ENCODE assay signal across 13 mouse cellular contexts in genomic region chr6:38960367-38960766, GRCm38 (mm10).
DNase-seq lines count a peak whose midpoint lies in the region; ATAC-seq and TF ChIP-seq lines count a peak whose summit lies in the region.
"Had no signal": no experiment of that assay in that cellular context is flagged by ENCODE, and none has a peak within 500 bp of the region (broad histone marks: within the 10 kb centered on the region; RNA-seq: fewer than 3 reads in every experiment).

No protein-coding gene starts in this region.

- H3K9me3 ChIP-seq in heart, embryonic 14.5 days (ENCODE audit: control insufficient read depth, low read length), result no peaks in the 10 kb centered on the region
- no peaks in the 10 kb centered on the region for H3K9me3 ChIP-seq in heart, embryonic 11.5 days (replicated peaks; ENCODE audit: control insufficient read depth, low read length)
- no peaks in the 10 kb centered on the region for H3K9me3 ChIP-seq in liver, embryonic 13.5 days (replicated peaks)
- no peaks in the 10 kb centered on the region for H3K9me3 ChIP-seq in liver, embryonic 12.5 days (replicated peaks)
- no peaks in the 10 kb centered on the region for H3K9me3 ChIP-seq in intestine, postnatal 0 days (ENCODE audit: control insufficient read depth)
- H3K9me3 ChIP-seq: embryonic facial prominence, embryonic 12.5 days had no signal

- no peaks in the 10 kb centered on the region for H3K27me3 ChIP-seq in heart, embryonic 14.5 days (ENCODE audit: control insufficient read depth, insufficient read depth, low read length)
- no peaks in the 10 kb centered on the region for H3K27me3 ChIP-seq in heart, embryonic 11.5 days (ENCODE audit: control insufficient read depth, insufficient read depth, low read length)
- peaks cover 4% of the 10 kb centered on the region; the same call in 1 of the 2 replicates for H3K27me3 ChIP-seq in liver, embryonic 13.5 days
- H3K27me3 ChIP-seq in liver, embryonic 12.5 days (replicated peaks), result peaks cover 7% of the 10 kb centered on the region; the same call in 1 of the 2 replicates
- no peaks in the 10 kb centered on the region for H3K27me3 ChIP-seq in intestine, postnatal 0 days (replicated peaks; ENCODE audit: control insufficient read depth, insufficient read depth, low read length)
- H3K27me3 ChIP-seq: embryonic facial prominence, embryonic 12.5 days had no signal

- no peak for ATAC-seq in heart, embryonic 14.5 days (ENCODE audit: insufficient number of reproducible peaks, insufficient read depth, low FRiP score, low read depth)
- ATAC-seq in heart, embryonic 11.5 days (replicated peaks; ENCODE audit: insufficient number of reproducible peaks, low FRiP score, low TSS enrichment), result no peak
- no peak for ATAC-seq in liver, embryonic 13.5 days (ENCODE audit: low read depth)
- no peak for ATAC-seq in liver, embryonic 12.5 days
- no peak for ATAC-seq in intestine, postnatal 0 days
- ATAC-seq: CD4-positive, CD25-positive, alpha-beta regulatory T cell, adult 4 months; inflammation-experienced regulatory T-cells, adult 6 months had no signal

- H3K4me1 ChIP-seq in heart, embryonic 14.5 days (ENCODE audit: control insufficient read depth in 2 of 2, insufficient read depth in 2 of 2, low read length in 2 of 2), result peaks cover 13 to 20% of the 10 kb centered on the region in 2 experiments
- H3K4me1 ChIP-seq in heart, embryonic 11.5 days (ENCODE audit: control insufficient read depth, insufficient read depth, low read length), result peaks cover 10% of the 10 kb centered on the region
- H3K4me1 ChIP-seq in liver, embryonic 13.5 days (replicated peaks), result peaks cover 54% of the 10 kb centered on the region
- peaks cover 31% of the 10 kb centered on the region for H3K4me1 ChIP-seq in liver, embryonic 12.5 days
- no peaks in the 10 kb centered on the region for H3K4me1 ChIP-seq in intestine, postnatal 0 days (replicated peaks; ENCODE audit: control insufficient read depth, insufficient read depth, low read length)
- H3K4me1 ChIP-seq: embryonic facial prominence, embryonic 12.5 days had no signal

- peak overlapping the region; percentile 26 to 59; a peak in 1 of 4 replicates for H3K27ac ChIP-seq in heart, embryonic 14.5 days (replicated peaks in 1 of 2; ENCODE audit: control insufficient read depth in 1 of 2, insufficient read depth in 1 of 2, low read depth in 2 of 2, low read length in 2 of 2)
- no peak overlapping the region for H3K27ac ChIP-seq in heart, embryonic 11.5 days (ENCODE audit: low read depth, low read length)
- peak overlapping the region; percentile 27; the same call in 1 of the 2 replicates for H3K27ac ChIP-seq in liver, embryonic 13.5 days
- no peak overlapping the region for H3K27ac ChIP-seq in liver, embryonic 12.5 days
- H3K27ac ChIP-seq in intestine, postnatal 0 days (ENCODE audit: low read depth, low read length), result no peak overlapping the region
- H3K27ac ChIP-seq: embryonic facial prominence, embryonic 12.5 days had no signal

- DNase-seq in liver, embryonic 13.5 days, result no peak
- peak; percentile 21 for DNase-seq in cerebellum, adult 11-12 months
- DNase-seq in retina, adult 2 months (ENCODE audit: low read depth, low spot score), result peak; percentile 28
- DNase-seq in left cerebral cortex, adult 8-10 months (ENCODE audit: low spot score in 2 of 2), result no peak
- DNase-seq: forebrain, postnatal 0 days; thymus, postnatal 25 days had no signal

- WGBS in heart, embryonic 14.5 days, result 60% methylated on average over 2 of the region's 3 CpGs
- 68% methylated on average over 3 of the region's 3 CpGs for WGBS in heart, embryonic 11.5 days (ENCODE audit: insufficient replicate concordance)
- WGBS in liver, embryonic 13.5 days (ENCODE audit: insufficient replicate concordance), result 84% methylated on average over 3 of the region's 3 CpGs
- WGBS in liver, embryonic 12.5 days (ENCODE audit: insufficient replicate concordance), result 72% methylated on average over 2 of the region's 3 CpGs
- 73% methylated on average over 3 of the region's 3 CpGs for WGBS in intestine, postnatal 0 days

- no peak overlapping the region for H3K4me3 ChIP-seq in heart, embryonic 14.5 days (ENCODE audit: control insufficient read depth in 1 of 2, insufficient read depth in 1 of 2, low read depth in 1 of 2, low read length in 2 of 2)
- no peak overlapping the region for H3K4me3 ChIP-seq in heart, embryonic 11.5 days (ENCODE audit: low read depth, low read length)
- H3K4me3 ChIP-seq in liver, embryonic 13.5 days (replicated peaks), result no peak overlapping the region
- no peak overlapping the region for H3K4me3 ChIP-seq in liver, embryonic 12.5 days
- H3K4me3 ChIP-seq in intestine, postnatal 0 days (ENCODE audit: low read depth, low read length), result no peak overlapping the region
- H3K4me3 ChIP-seq: embryonic facial prominence, embryonic 12.5 days had no signal

- H3K4me2 ChIP-seq in heart, embryonic 14.5 days (ENCODE audit: low read length), result no peak overlapping the region
- H3K4me2 ChIP-seq in heart, embryonic 11.5 days, result no peak overlapping the region
- H3K4me2 ChIP-seq in liver, embryonic 13.5 days, result no peak overlapping the region
- H3K4me2 ChIP-seq in liver, embryonic 12.5 days, result no peak overlapping the region
- H3K4me2 ChIP-seq in intestine, postnatal 0 days (replicated peaks; ENCODE audit: low read depth), result no peak overlapping the region
- H3K4me2 ChIP-seq: embryonic facial prominence, embryonic 12.5 days had no signal

- TF ChIP-seq CTCF in intestine, postnatal 0 days (IDR thresholded peaks at IDR 0.05; ENCODE audit: low read depth), result no peak

- no peak overlapping the region for H3K9ac ChIP-seq in heart, embryonic 14.5 days (ENCODE audit: low read length)
- H3K9ac ChIP-seq in heart, embryonic 11.5 days (ENCODE audit: low read depth, low read length), result no peak overlapping the region
- H3K9ac ChIP-seq in liver, embryonic 13.5 days, result no peak overlapping the region
- no peak overlapping the region for H3K9ac ChIP-seq in liver, embryonic 12.5 days
- H3K9ac ChIP-seq in intestine, postnatal 0 days (ENCODE audit: low read depth, low read length), result no peak overlapping the region
- H3K9ac ChIP-seq: embryonic facial prominence, embryonic 12.5 days; forebrain, postnatal 0 days had no signal

- no peaks in the 10 kb centered on the region for H3K36me3 ChIP-seq in heart, embryonic 14.5 days (ENCODE audit: control insufficient read depth, insufficient read depth, low read length)
- no peaks in the 10 kb centered on the region for H3K36me3 ChIP-seq in heart, embryonic 11.5 days (ENCODE audit: control insufficient read depth, insufficient read depth, low read length)
- no peaks in the 10 kb centered on the region for H3K36me3 ChIP-seq in liver, embryonic 13.5 days
- no peaks in the 10 kb centered on the region for H3K36me3 ChIP-seq in liver, embryonic 12.5 days
- no peaks in the 10 kb centered on the region for H3K36me3 ChIP-seq in intestine, postnatal 0 days (ENCODE audit: control insufficient read depth, insufficient read depth)
- H3K36me3 ChIP-seq: embryonic facial prominence, embryonic 12.5 days had no signal

Comparison
In these comparisons a context has a peak if more than half of its experiments do, and no peak if none do; other contexts are left out.
1. H3K27ac ChIP-seq: peak in heart, embryonic 14.5 days (2 of 2) and liver, embryonic 13.5 days (single experiment); none in heart, embryonic 11.5 days (single experiment), liver, embryonic 12.5 days (single experiment) and intestine, postnatal 0 days (single experiment).
2. DNase-seq: peak in cerebellum, adult 11-12 months (single experiment) and retina, adult 2 months (single experiment); none in liver, embryonic 13.5 days (single experiment) and left cerebral cortex, adult 8-10 months (0 of 2).